ENCODE assay signal across 15 mouse cellular contexts in the genomic region with DNA sequence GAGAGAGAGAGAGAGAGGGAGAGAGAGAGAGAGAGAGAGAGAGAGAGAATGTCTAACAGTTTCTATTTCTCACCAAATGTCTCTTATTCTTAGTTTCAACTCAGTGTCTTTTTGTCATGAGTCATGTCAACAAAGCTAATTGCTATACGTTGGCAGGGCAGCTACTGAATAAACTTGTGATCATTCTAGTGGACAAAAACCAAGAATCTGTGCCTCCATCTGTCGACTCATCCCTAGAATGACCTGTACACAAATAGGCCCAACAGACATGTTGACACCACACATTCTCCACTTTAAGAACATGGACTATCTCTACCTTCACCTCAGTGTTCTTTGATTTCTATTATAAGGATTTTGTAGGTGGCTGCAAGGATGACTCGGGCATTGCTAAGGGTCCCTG.
DNase-seq lines count a peak whose midpoint lies in the region.
"Had no signal": no experiment of that assay in that cellular context is flagged by ENCODE, and none has a peak within 500 bp of the region (broad histone marks: within the 10 kb centered on the region; RNA-seq: fewer than 3 reads in every experiment).

No protein-coding gene starts in this region.

- intact Hi-C loops in left cerebral cortex, postnatal 36 days (cut with DNase I): no loop called here

- DNase-seq in cerebellum, postnatal 14 days: peak; percentile 12 to 41
- DNase-seq in cerebellum, adult 11 months: no peak
- DNase-seq in 3T3-L1 (ENCODE audit: low read depth, low spot score): peak; percentile 11
- DNase-seq in Muller cell, postnatal 12 days (ENCODE audit: inconsistent ontology term): peak; percentile 62
- no peak for DNase-seq in left cerebral cortex, postnatal 36 days (ENCODE audit: low spot score in 2 of 2)
- no peak for DNase-seq in ovary, postnatal 10 days (ENCODE audit: low spot score)
- DNase-seq: adrenal gland, postnatal 10 days; adrenal gland, postnatal 36 days; forebrain, postnatal 0 days; gastrocnemius, adult 2 months; gastrocnemius, postnatal 14 days; heart, adult 11 months; heart, postnatal 14 days; heart, postnatal 4 days; kidney, adult 18-20 months had no signal

Comparison
In these comparisons a context has a peak if more than half of its experiments do, and no peak if none do; other contexts are left out.
1. DNase-seq: peak in cerebellum, postnatal 14 days (2 of 2), 3T3-L1 (single experiment) and Muller cell, postnatal 12 days (single experiment); none in cerebellum, adult 11 months (single experiment), left cerebral cortex, postnatal 36 days (0 of 2) and ovary, postnatal 10 days (single experiment).